Mouse (Mus musculus) intestine, embryonic 15.5 days (tissue): Measurements from ENCODE around the gene Cyp4a12a. TPM values are rescaled to one million over a fixed set of nuclear protein-coding genes. Genes with fewer than 3 reads are reported as not detected.
A peak's percentile ranks its signal among the peaks of the same experiment; 100 is the strongest.
"Not testable (repeated sequence)": the region's sequence is repeated elsewhere in the genome, so short reads cannot be mapped to it uniquely, and the experiment has no call there.

Experiments used
- ATAC-seq: fragments of 200-750 bp; cut with Nextera tagmentation; 2 replicates; pipeline ENCODE4 v1.8.0; 2017; ENCODE audit warnings: moderate TSS enrichment, moderate library complexity
- H3K27ac ChIP-seq: fragments of 300-500 bp; sonication (generic); 2 replicates; pipeline ENCODE4 v1.5.1; 2015; ENCODE audit warnings: mild to moderate bottlenecking, inconsistent platforms
- H3K27me3 ChIP-seq: fragments of 300-500 bp; sonication (generic); replicated peaks from 2 replicates; pipeline ENCODE4 v1.6.1; 2015; ENCODE audit warnings: inconsistent platforms
- H3K36me3 ChIP-seq: fragments of 300-500 bp; sonication (generic); 2 replicates; pipeline ENCODE4 v1.6.1; 2015; ENCODE audit warnings: inconsistent platforms
- H3K4me1 ChIP-seq: fragments of 300-500 bp; sonication (generic); replicated peaks from 2 replicates; pipeline ENCODE4 v1.6.1; 2015; ENCODE audit warnings: inconsistent platforms
- H3K4me2 ChIP-seq: fragments of 300-500 bp; sonication (generic); replicated peaks from 2 replicates; pipeline ENCODE4 v1.6.1; 2015; ENCODE audit warnings: mild to moderate bottlenecking, inconsistent platforms
- H3K4me3 ChIP-seq: fragments of 300-500 bp; sonication (generic); replicated peaks from 2 replicates; pipeline ENCODE4 v1.5.1; 2015; ENCODE audit warnings: inconsistent platforms
- H3K9ac ChIP-seq: fragments of 300-500 bp; sonication (generic); 2 replicates; pipeline ENCODE4 v1.6.1; 2015; ENCODE audit warnings: inconsistent platforms
- H3K9me3 ChIP-seq: fragments of 300-500 bp; sonication (generic); 2 replicates; pipeline ENCODE4 v1.6.1; 2016; ENCODE audit warnings: inconsistent platforms
- WGBS: fragments of 180-500 bp; shearing (Covaris S2); methylation state at CpG from one replicate; pipeline ENCODE4 v1.1.7; 2015; 5-methylcytosine and 5-hydroxymethylcytosine counted together
- polyA plus RNA-seq: library from polyadenylated mRNA; unstranded; fragments of >200 nt; fragmentation: Nextera tagmentation; extraction: Ambion mirVana; gene quantifications from 2 replicates; pipeline ENCODE4 v1.2.1, GENCODE M21; 2015

Gene Cyp4a12a
- polyA plus RNA-seq = 0.08 TPM in 1 of 2 replicates, not detected in the other

DNA sequence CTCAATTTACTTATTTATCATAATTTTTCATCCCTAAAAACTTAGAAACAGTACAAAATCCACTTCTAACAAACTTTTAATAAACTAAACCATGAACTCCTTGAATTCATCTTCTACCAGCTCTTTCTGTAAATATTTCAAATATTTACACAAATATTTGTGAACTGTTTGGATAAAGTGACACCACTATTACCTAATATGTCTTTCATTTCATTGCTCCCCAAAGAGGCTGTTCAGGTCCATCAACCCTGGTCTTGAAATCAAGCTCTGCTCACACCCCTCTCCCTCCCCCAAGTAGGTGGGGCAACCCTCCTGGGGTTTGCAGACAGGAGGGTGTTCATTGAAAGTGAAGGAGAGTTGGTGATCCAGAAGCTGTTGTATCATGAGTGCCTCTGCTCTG is at the start of gene Cyp4a12a:
Gene Cyp4a12a, plus strand, starts transcription at position 301 of the 400 bp plus-strand sequence.
- not testable (repeated sequence) for H3K4me2 ChIP-seq, H3K27me3 ChIP-seq, ATAC-seq, H3K36me3 ChIP-seq, H3K27ac ChIP-seq, H3K9me3 ChIP-seq, H3K4me3 ChIP-seq, H3K4me1 ChIP-seq, H3K9ac ChIP-seq

DNA sequence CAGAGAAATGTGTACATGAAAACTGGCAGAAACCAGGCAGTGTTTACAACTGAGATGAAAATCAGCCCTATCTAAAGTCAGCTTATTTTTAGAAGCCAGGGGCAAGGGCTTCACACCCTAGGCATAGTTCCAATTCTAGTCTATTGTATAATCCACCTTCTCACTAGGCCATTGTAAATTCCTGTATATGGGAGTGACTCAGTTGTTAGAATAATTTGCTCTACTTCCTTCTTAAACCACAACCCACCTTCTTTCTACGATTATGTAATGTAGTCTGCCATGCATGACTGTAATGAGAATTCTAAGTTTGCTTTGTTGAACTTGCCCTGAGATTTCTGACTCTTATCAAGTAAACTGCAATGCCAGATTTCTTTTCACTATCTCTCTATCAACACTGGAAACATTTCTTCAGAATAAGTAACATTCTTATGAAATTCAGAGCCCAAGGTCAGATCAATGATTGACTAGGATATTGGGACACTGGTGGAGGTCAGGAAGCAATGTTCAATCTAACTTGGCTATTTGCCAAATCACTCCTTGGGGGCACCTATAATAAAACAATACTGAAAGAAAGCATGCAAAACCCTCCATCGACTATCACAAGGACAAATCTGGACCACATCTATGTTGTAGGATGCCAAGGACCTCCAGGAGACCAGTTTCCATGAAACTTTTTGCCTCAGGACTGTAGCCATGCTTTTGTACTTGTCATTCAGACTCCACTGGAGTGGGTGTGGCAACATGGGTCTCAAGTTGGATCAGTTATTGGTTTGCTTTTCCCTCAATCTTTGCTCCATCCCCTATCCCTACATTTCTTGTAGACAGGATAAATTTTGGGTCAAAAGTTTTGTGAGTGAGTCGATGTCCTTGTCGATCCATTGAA is 33.9 kb upstream of the Cyp4a12a start:
- not testable (repeated sequence) for H3K4me1 ChIP-seq, H3K4me3 ChIP-seq, H3K9ac ChIP-seq, H3K9me3 ChIP-seq, H3K27me3 ChIP-seq, H3K36me3 ChIP-seq, H3K27ac ChIP-seq, H3K4me2 ChIP-seq
- WGBS = 77% methylated on average over 3 of the region's 4 CpGs
- peak; percentile 92 for ATAC-seq

DNA sequence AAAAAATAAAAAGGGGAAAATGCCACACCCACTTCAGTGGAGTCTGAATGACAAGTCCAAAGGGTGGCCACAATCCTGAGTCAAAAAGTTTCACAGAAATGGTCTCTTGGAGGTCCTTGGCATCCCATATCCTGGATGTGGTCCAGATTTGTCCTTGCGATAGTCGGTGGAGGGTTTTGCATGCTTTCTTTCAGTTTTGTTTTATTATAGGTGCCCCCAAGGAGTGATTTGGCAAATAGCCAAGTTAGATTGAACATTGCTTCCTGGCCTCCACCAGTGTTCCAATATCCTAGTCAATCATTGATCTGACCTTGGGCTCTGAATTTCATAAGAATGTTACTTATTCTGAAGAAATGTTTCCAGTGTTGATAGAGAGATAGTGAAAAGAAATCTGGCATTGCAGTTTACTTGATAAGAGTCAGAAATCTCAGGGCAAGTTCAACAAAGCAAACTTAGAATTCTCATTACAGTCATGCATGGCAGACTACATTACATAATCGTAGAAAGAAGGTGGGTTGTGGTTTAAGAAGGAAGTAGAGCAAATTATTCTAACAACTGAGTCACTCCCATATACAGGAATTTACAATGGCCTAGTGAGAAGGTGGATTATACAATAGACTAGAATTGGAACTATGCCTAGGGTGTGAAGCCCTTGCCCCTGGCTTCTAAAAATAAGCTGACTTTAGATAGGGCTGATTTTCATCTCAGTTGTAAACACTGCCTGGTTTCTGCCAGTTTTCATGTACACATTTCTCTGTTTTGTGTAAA is 20.4 kb upstream of the Cyp4a12a start:
- peak; percentile 90 for ATAC-seq
- H3K9ac ChIP-seq, H3K36me3 ChIP-seq, H3K4me2 ChIP-seq, H3K4me1 ChIP-seq, H3K27ac ChIP-seq, H3K9me3 ChIP-seq, H3K4me3 ChIP-seq, H3K27me3 ChIP-seq: not testable (repeated sequence)
- 30% methylated on average over 2 of the region's 3 CpGs for WGBS

DNA sequence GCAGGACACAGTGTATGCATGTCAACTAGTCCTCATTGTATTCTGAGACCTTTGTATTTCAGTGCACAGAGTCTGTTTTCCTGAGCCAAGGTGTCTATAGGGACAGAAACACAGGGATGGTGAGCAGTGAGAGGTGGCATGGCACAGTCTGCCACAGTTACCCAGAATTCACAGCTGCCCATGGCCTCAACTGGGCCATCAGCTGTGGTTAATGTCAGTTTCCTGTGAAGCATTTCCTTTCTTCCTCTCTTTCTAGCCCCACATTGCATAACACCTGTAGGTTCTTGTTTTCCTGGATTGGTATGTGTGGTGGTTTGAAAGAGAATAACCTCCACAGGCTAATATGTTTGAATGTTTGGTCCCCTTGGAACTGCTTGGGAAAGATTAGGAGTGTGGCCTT is 18.5 kb upstream of the Cyp4a12a start:
- no peaks in the 10 kb centered on the region for H3K9me3 ChIP-seq
- no peaks in the 10 kb centered on the region for H3K27me3 ChIP-seq
- H3K9ac ChIP-seq = no peak overlapping the region
- no peak overlapping the region for H3K4me3 ChIP-seq
- no peak overlapping the region for H3K27ac ChIP-seq
- no peaks in the 10 kb centered on the region for H3K36me3 ChIP-seq
- no peak for ATAC-seq
- H3K4me1 ChIP-seq = no peaks in the 10 kb centered on the region
- peak overlapping the region; percentile 54; the same call in 1 of the 2 replicates for H3K4me2 ChIP-seq

DNA sequence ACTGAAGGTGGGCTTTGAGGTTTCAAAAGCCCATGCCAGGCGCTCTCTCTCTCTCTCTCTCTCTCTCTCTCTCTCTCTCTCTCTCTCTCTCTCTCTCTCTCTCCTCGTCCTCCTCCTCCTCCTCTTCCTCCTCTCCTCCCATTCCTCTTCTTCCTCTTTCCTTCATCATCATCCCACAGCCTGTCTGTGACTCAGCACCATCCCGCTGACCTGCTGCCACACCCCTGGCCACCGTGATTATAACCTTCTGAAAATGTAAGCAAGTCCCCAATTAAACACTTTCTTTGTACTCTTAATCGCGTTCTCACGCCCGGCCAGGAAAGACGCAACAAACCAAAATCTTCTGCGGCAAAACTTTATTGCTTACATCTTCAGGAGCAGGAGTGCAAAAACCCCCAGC is 18.1 kb upstream of the Cyp4a12a start:
- not testable (repeated sequence) for H3K36me3 ChIP-seq, H3K4me1 ChIP-seq, H3K9ac ChIP-seq, H3K27me3 ChIP-seq, H3K9me3 ChIP-seq, H3K27ac ChIP-seq, ATAC-seq
- 12% methylated on average over 10 of the region's 10 CpGs for WGBS
- peak overlapping the region; percentile 18 for H3K4me3 ChIP-seq
- peak overlapping the region; percentile 54 for H3K4me2 ChIP-seq

DNA sequence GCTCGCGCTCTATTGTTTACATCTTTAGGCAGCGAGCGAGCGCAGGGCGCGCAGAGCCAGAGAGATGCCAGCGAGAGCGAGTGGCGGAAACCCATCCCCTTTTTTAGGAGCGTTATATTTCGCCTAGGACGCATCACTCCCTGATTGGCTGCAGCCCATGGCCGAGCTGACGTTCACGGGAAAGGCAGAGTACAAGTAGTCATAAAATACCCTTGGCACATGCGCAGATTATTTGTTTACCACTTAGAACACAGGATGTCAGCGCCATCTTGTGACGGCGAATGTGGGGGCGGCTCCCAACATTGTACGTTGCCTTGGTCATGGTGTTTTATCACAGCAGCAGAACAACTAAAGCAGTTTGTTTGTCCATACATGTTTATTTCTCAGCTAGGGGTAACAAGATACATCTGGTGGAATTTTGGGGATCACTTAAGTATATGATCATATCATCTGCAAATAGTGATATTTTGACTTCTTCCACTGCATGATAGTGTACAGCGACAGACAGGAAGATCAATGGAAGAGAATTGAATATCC is 17.5 kb upstream of the Cyp4a12a start:
- H3K9me3 ChIP-seq, H3K36me3 ChIP-seq, H3K4me1 ChIP-seq, H3K9ac ChIP-seq, H3K27ac ChIP-seq, H3K27me3 ChIP-seq: not testable (repeated sequence)
- WGBS = 18% methylated on average over 20 of the region's 23 CpGs
- peak; percentile 11 for ATAC-seq
- H3K4me3 ChIP-seq = peak overlapping the region; percentile 18
- H3K4me2 ChIP-seq = peak overlapping the region; percentile 54

DNA sequence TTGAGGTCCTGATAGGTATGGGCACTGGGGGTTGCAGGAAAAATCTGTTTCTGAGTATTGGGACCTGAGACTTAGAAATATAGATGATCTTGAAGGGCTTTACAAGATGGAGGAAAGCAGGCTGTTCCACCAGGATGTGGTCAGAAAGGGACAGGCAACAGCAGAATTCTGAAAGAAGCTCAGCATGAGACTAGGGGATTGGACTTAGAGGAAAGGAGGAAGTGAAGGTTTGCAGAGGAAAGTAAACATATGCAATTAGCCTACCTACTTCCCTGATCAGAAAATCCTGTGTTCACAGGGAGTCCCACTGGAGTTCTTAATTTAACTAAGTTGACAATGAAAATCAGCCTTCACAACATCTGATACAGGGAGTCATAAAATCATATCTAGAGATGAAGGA is 26.9 kb downstream of the Cyp4a12a start:
- not testable (repeated sequence) for H3K4me2 ChIP-seq, H3K27ac ChIP-seq, H3K9me3 ChIP-seq, ATAC-seq, H3K4me3 ChIP-seq, H3K9ac ChIP-seq, H3K27me3 ChIP-seq, H3K4me1 ChIP-seq, H3K36me3 ChIP-seq

DNA sequence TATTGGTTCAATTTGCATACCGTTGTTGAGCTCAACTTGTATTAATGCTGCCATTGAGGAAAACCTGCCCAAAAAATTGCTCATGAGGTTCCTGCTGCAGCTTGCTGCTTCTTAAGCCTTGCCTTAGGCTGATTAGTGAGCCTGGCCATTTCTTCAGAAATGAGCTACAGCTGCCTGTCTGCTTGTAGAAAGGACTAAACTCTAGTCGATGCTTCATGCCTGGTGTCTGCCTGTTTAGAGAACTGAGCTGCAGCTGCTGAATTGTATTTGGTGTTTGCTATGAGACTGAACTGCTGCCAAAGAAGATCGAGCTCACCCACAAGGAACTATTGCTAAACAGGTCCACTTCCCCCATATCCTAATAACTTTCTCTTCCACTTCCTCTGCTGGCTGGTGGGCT is 66.8 kb downstream of the Cyp4a12a start:
- H3K27ac ChIP-seq, H3K4me1 ChIP-seq, H3K9ac ChIP-seq, ATAC-seq, H3K9me3 ChIP-seq, H3K4me3 ChIP-seq, H3K27me3 ChIP-seq, H3K4me2 ChIP-seq, H3K36me3 ChIP-seq: not testable (repeated sequence)
- 69% methylated on average over 3 of the region's 3 CpGs for WGBS

DNA sequence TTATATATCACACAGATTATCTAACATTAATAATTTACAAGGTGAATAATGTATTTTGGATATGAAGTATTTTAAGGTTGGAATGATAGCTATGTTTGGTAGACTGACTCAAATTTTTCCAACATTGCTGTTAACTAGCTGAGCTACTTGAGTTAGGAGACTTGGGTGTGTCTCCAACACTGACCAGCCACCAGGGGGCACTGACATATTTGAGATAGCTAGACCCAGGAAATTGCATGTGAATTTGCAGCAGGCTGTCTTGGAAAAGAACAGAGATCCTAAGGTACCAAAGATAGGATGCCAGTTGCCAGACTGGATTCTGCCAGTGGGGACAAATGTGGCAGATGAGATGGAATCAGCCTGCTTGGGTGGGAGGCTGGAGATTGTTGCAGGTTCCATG is 69.2 kb downstream of the Cyp4a12a start:
- not testable (repeated sequence) for H3K4me3 ChIP-seq, H3K27me3 ChIP-seq, ATAC-seq, H3K9ac ChIP-seq, H3K4me1 ChIP-seq, H3K36me3 ChIP-seq, H3K27ac ChIP-seq, H3K9me3 ChIP-seq, H3K4me2 ChIP-seq

Other genes starting within 250 kb of the Cyp4a12a start
- 0.78 and 0.98 TPM in 2 replicates for gene Tal1, start 242.6 kb upstream of the Cyp4a12a start, polyA plus RNA-seq
- 133 and 159 TPM in 2 replicates for gene Pdzk1ip1, start 210.3 kb upstream of the Cyp4a12a start, polyA plus RNA-seq
- 0.25 and 0.34 TPM in 2 replicates for gene Cyp4x1, start 164.8 kb upstream of the Cyp4a12a start, polyA plus RNA-seq
- not detected in 2 replicates for gene Cyp4a29, start 57.0 kb upstream of the Cyp4a12a start, polyA plus RNA-seq
- not detected in 2 replicates for gene Cyp4a12b, start 112.6 kb downstream of the Cyp4a12a start, polyA plus RNA-seq
- not detected in 2 replicates for gene Cyp4a30b, start 153.6 kb downstream of the Cyp4a12a start, polyA plus RNA-seq
- not detected in 2 replicates for gene Cyp4a14, start 197.1 kb downstream of the Cyp4a12a start, polyA plus RNA-seq
- gene Cyp4a10, start 219.2 kb downstream of the Cyp4a12a start, polyA plus RNA-seq = 0.06 and 0.15 TPM in 2 replicates